Mouse (Mus musculus): ENCODE measurements around the gene Srrm1.
A peak's percentile ranks its signal among the peaks of the same experiment; 100 is the strongest.

DNA sequence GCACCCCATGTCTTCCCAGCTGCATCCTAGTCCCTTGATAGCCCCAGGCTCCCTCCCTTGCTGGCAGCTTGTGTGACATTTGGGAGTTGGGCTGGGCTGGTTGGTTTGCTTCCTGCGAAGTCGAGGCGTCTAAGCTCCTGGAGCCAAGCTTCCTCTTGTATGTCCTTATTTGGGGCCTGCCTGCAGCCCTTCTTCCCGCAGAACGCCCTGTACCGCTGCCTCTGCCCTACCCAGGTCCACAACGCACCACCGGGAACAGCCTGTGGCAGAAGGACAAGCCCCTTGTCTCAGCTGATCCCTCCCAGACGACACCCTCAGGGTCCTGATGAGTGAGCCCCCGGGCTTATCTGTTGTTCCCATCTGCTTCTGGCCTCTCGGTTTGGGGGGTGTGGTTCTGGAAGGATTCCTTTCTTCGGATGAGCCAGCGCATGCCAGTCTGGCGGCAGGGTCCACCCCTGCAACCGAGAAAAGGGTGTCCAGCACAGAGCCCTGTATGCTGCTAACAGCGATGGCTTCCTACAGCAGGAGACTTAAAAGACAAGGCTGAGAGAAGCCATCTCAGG lies 66.2 kb downstream of the Srrm1 start:
- TF ChIP-seq CTCF (IDR thresholded peaks at IDR 0.05; ENCODE audit: borderline replicate concordance, insufficient read depth, low read length) (no peak), POLR2A (IDR thresholded peaks at IDR 0.05; ENCODE audit: low read depth, low read length) (peak; percentile 39; the same call in 1 of the 2 replicates)
